Mouse (Mus musculus): Measurements from ENCODE around the gene Cpt2. TPM values are rescaled to one million over a fixed set of nuclear protein-coding genes. Genes with fewer than 3 reads are reported as not detected.
A peak's percentile ranks its signal among the peaks of the same experiment; 100 is the strongest.

Gene Cpt2
- total RNA-seq, 2 experiments from 2014 or later, result 19.7 to 22.2 TPM

GRCm38 (mm10) chr4:107921952-107922351, 1.5 kb downstream of the Cpt2 start:
- ATAC-seq (replicated peaks; ENCODE audit: poor library complexity), result no peak

- ATAC-seq (replicated peaks; ENCODE audit: poor library complexity), result peak; percentile 19; the same call in 1 of the 2 replicates
Measured at GRCm38 (mm10) chr4:107921152-107921695, 2.2 kb downstream of the Cpt2 start.

DNA sequence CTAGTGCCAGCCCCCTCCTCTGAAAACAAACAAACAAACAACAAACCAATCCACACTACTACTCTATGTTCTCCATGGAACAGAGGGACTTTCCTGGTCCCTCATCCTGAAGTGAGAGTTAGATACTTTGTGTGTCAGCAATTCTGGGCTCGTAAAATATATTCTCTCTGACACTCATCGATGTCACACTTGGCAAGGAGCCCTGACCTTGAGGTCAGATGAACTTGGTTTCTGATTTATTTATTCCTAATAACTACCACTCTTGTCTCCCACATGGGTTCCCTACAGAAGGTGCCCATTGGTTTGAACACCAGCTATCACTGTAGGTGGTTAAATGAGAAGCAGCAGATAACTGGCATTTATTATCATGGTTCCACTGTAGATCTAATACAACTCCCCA, 3.1 kb downstream of the Cpt2 start:
- no peak for ATAC-seq (replicated peaks; ENCODE audit: poor library complexity)

DNA sequence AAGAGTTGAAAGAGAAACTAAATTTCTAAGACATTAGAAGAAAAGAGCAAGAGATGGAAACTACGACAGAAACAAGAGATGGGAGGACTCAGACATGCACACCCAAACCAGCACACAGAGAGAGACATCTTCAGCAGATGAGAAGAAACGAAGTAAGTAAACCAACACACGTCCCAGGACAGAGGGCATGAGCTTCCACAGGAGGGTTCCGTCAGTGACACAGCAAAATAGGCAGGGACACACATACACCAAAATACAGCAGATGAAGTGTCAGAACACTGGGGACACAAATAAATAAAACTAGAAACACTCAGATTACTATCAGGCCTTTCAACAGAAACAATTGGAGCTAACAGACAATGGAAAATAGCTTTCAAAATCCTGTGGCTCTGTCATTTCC, 13.4 kb downstream of the Cpt2 start:
- ATAC-seq (replicated peaks; ENCODE audit: poor library complexity), result no peak

GRCm38 (mm10) chr4:107906561-107906960, 16.8 kb downstream of the Cpt2 start:
- ATAC-seq (replicated peaks; ENCODE audit: poor library complexity), result no peak

GRCm38 (mm10) chr4:107904252-107904651, 19.2 kb downstream of the Cpt2 start:
- no peak for ATAC-seq (replicated peaks; ENCODE audit: poor library complexity)

GRCm38 (mm10) chr4:107900206-107900605, 23.2 kb downstream of the Cpt2 start:
- ATAC-seq (replicated peaks; ENCODE audit: poor library complexity), result no peak

DNA sequence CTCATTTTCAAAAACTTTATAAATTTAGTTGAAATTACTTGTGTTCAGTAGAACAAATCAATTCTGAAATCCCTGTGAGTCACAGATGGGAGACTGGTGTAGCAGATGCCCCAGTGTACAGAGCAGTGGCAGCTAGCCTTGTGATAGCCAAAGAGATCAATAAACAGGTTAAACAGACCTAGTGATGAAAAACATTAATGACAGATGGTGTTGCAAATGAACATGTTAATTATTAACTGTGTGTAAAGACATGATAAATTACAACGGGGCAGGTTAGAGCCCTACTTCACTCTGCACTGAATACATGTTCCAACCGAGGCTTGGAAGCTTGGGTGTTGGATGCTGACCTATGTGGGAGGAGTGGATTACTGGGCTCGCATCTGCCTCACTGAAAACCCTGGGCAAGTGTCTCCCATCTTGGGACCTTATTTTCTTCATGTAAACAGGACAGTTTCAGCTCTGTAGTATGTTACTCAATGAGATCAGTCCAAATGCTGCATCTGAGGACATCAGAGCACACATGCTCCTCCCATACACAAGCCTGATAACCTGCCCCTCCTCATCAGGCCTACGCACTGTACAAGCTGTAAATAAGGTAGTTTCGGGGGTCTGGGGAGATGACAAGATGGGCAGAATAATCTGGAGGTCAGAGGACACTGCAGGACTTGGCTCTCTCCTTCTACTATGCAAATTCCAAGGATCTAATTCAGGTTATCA, 24.0 kb downstream of the Cpt2 start:
- no peak for ATAC-seq (replicated peaks; ENCODE audit: poor library complexity)

DNA sequence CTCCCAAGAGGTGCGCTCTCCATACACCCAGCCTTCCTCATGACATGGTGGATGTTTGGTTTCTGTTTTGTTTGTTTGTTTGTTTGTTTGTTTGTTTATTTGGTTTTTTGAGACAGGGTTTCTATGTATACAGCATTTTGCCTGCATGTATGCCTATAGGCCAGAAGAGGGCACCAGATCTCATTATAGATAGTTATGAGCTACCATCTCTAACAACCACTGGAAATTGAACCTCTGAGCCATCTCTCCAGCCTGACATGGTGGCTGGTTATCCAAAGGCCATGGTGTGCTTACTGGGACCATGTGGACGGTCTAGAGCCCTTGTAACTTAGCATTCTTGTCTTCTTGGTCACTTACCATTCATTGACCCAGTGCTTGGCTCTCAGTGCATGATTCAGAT, 30.7 kb downstream of the Cpt2 start:
- no peak for ATAC-seq (replicated peaks; ENCODE audit: poor library complexity)

GRCm38 (mm10) chr4:107889731-107890432, 33.5 kb downstream of the Cpt2 start, which contains the start of gene 0610037L13Rik:
Gene 0610037L13Rik, plus strand, starts transcription at chr4:107889813.
- ATAC-seq (replicated peaks; ENCODE audit: poor library complexity), result peak; percentile 96

DNA sequence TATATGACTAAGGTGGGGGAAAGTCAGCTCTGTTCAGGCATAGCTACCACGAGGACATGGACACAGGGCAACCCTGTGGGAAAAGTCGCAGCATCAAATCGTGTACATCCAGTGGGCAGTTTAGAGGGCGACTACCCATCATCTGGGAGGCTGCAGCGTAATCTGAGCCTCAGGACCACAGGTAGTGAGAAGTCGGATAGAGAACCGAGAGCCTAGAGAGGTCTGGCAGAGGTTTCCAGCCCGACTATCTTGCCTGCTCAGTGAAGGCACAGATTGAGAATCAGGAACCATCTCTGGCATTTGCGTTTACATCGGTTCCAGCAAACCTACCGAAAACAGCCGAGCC, 34.1 kb downstream of the Cpt2 start:
- no peak; the same call in 1 of the 2 replicates for ATAC-seq (replicated peaks; ENCODE audit: poor library complexity)

DNA sequence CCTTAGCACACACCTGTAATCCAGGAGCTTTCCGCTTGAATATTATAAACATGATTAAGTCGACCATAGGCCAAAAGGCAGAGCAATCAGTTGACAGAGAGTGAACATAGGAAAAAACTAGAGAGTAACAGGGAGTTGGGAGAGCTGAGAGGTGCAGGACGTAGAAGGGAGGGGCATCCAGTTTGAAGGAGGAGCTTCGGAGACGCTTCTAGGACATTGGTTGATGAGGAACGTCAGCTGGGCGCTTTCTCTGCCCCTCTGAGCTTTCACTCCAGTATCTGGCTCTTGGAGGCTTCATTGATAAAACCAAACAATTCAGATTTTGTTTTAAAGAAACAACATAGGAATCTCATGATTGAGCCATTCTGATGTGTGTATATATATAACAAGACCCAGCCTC, 37.0 kb downstream of the Cpt2 start:
- no peak for ATAC-seq (replicated peaks; ENCODE audit: poor library complexity)

- no peak for ATAC-seq (replicated peaks; ENCODE audit: poor library complexity)
Measured at GRCm38 (mm10) chr4:107881631-107882030, 41.8 kb downstream of the Cpt2 start.

GRCm38 (mm10) chr4:107879254-107880050, 44.0 kb downstream of the Cpt2 start, which contains the start of gene Magoh:
Gene Magoh, plus strand, starts transcription at chr4:107879755.
- peak; percentile 99 for ATAC-seq (replicated peaks; ENCODE audit: poor library complexity)

- no peak for ATAC-seq (replicated peaks; ENCODE audit: poor library complexity)
Measured at GRCm38 (mm10) chr4:107864866-107865265, 58.5 kb downstream of the Cpt2 start.

- ATAC-seq (replicated peaks; ENCODE audit: poor library complexity), result no peak
Measured at GRCm38 (mm10) chr4:107858995-107859394, 64.4 kb downstream of the Cpt2 start.

GRCm38 (mm10) chr4:107856958-107857686, 66.3 kb downstream of the Cpt2 start:
- no peak for ATAC-seq (replicated peaks; ENCODE audit: poor library complexity)
